Mouse (Mus musculus) R1 (cell line): ENCODE measurements at regions not wholly inside any gene's neighbourhood (a gene's known extent, or its start where the extent isn't known, plus 50 kb on each side); places are given as distances from the start of the nearest gene placed in this dataset.

ENCODE experiments used
- DNase-seq: peaks from one replicate; pipeline ENCODE4 v3.0.0-alpha.2; 2018; ENCODE audit warnings: low read depth, low spot score

DNA sequence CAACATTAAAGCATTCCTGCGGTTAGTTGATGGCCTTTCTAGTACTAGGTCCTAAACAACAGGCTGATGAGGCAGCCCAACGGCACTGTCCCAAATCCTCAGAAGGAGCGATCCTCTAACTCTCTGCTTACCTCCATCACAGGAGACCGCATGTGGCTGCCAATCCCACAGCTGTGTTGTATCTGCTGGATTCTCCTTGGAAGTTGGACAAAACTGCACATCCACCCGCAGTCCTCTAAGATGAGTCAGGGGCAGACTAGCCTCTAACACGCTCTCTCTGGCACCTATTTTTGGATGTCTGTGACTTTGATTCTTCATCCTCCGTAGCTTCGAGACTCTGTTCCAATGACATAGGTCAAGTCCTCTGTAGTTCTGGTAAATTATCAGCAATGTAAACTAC, 432.5 kb downstream of the Fgf9 start:
- DNase-seq = no peak

DNA sequence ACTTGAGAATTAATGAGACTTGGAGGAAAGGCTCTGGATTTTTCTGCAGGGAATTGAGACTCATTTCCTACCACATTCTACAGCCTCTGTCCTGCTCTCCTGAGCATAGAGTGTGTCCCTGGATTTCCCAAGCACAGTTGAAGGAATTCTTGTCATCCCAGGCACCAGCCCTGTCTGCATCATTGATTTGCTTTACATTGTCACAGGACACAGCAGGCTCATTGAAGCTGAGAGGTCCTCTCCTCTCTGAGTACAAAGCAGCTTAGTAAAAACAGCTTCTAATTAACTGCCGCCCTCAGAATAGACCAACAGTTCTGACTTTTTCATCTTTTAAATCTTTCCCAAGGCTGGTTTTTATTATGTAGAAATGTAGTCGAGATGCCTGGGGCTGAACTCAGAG, 429.7 kb downstream of the Fgf9 start:
- DNase-seq = no peak

DNA sequence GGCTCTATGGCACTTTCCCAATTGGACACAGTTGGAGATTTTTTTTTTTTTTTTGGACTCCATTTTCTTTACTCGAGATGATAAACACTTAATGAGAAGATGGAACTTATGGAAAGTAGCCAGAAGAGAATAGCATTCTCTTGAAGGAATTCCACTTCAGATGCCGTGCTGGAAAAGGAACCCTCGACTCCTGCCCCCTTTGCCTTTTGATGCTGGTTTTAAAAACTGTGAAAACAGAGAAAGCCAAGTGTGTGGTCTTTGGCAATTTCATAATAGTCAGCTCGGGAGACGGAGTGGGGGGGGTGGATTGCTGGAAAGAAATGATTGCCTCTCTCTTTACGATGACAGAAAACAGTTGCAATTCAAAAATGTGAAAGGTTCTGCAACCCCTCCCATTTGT, 429.2 kb downstream of the Fgf9 start:
- no peak for DNase-seq

DNA sequence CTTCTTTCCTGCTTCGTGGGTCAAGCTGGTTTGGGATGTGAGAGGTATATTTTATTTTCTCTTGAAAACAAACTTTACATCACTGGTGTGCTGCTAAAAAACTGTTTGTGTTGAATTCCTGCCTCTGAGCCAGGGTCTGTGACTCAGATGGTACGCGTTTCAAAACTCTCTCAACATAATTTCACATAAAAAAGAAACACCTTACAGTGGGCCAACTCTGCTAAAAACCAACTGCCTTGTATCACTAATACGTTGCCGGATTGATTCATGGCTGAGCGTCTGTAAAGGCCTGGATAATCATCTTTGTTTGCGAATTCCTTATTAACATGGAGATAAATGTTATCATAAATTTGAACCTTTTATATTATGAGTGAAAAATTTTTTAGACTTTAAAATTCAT, 428.7 kb downstream of the Fgf9 start:
- DNase-seq = no peak

DNA sequence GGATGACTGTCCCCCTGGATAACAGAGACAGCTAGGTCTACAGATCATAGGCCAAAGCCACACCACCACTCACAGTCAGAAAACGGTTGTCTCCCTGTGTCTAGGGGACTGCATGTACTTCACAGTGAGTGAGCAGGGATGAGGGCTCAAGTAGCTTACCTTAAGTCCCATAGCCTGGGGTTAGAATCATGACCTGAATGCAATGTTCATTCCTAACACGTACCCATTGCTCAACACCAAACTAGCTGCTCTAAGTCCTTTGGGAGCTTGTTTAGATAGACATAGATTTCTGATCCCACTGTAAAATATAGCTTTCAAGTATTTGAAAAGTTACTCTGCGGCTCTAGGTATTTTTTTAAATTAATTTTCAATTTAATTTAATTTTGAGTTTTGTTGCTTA, 426.6 kb downstream of the Fgf9 start:
- no peak for DNase-seq

DNA sequence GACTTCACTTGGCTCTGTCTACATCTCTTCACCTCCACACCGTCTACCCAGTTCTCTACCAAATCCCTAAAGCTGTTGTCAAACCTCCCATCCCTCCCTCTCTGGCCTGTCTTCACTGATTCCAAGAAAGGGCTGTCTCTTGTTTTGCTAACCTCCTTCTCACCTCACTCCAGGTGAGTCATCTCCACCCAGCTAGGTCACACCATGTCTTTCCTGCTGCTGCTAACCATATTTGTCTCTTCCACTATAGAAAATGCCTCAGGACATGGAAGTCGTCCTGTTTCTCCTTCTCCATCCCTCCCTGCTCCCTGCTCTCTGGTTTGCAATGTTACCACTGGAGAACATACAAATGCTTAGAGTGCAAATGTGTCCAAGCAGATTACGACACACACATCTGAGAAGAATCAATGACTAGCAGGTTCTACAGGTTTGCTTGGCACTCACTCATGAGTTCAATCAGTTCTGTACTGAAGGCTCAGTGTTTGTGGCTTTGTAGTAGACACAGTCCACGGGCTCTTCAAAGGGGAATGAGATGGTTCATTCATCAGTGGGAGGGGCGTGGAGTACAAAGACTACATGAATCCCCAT, 424.1 kb downstream of the Fgf9 start:
- no peak for DNase-seq

DNA sequence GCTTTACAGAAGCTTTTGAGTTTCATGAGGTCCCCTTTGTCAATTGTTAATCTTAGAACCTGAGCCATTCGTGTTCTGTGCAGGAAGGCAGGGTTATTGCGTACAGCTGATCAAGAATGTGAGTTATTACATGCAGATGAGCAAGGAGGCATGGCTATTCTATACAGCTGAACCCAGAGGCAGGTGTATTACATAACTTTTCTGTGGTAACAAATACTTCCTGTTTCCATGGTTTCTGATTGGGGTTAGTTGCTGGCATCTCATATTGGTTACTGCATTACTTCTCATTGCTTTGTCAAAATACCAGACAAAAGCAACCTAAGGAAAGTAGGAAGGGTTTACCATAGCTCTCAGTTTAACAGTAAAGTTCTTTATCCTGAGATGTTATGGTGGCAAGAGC, 421.8 kb downstream of the Fgf9 start:
- no peak for DNase-seq

DNA sequence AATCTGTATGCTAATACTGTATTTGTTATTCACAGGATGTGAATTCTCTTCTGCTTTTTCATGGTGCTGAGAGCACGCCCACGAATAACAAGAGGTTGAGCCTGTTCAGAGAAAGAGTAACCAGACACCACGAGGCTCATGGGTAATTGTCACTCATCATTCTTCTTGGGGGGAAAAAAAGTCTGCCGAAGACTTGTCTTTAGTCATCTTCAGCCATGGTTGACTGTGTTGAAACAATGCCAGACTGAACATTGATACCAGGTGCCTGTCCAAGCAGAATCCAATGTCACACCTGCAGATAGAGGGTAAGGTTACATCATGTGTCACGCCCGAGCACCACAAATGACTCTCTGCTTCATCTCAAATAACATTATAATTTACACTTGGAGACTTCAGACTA, 418.5 kb downstream of the Fgf9 start:
- no peak for DNase-seq

DNA sequence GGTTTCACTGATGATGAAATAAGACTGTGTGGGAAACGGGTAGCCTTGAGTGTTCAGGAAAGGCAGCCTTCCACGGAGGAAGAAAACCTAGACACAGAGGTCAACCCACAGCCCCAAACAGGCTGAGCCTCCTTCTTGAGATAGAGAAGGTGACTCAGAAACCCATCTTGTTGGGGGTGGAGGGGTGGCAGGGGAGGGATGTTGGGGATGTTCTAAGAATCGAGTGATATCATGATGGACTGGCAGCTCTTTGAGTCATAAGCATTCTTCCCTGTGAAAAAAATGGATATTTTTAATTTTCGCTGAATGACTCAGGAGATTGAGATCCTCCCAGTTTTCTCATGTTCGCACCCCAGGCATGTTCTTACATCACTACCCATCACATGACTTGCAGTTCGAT, 417.5 kb downstream of the Fgf9 start:
- DNase-seq = no peak

DNA sequence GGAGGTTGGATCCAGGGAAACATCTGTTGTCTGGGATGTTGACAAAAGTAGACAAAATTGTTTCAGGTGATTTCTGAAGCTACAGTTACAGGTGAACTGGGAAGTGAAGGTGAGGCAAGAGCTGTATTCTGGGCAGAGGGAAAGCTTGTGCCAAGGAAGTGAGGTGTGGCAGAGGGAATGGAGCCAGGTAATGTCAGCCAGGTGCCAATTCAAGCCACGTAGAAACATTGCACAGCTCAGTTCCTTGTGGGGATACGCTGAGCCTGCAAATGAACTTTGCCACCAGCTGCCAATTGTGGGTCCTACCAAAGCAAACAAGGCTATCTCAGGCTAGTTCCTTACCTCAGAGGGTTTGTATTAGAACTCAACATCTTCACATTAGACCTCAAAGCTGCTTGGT, 410.1 kb downstream of the Fgf9 start:
- DNase-seq = no peak

DNA sequence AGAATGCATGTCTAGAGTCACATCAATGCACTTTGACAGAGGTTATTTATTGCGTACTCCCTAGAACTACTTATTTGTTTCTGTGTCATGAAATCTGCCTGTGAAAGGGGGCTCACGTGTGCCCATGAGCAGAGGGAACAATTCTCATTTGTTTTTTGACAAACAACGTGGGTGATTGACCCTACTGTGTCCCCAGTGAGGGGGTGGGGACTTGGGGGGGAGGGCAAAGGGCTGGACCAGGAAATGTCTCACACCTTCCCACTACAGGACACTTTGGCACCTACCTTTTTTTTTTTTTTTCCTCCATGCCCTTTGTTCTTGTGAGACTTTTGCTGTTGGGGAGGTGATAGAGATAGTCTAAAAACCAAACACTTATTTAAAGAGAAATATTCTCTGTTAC, 400.3 kb downstream of the Fgf9 start:
- DNase-seq = no peak

DNA sequence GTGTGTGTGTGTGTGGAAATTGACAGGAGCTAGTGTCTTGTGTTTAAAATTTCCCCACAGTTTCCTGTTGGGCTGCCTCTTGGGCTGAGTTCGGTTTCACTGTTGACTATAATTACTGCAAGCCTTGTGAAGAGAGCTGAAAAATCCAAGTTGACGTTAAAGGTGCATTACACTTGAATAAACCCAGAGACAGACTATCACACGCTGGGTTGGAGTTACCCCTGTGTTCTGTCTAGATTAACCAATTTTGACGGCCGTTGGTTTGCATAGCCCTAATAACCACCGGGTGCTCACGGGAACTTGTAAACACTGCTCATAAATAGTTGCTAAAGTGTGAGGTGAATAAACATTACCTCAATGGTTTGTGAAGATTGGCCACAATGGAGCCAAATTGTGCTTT, 398.1 kb downstream of the Fgf9 start:
- DNase-seq = no peak

DNA sequence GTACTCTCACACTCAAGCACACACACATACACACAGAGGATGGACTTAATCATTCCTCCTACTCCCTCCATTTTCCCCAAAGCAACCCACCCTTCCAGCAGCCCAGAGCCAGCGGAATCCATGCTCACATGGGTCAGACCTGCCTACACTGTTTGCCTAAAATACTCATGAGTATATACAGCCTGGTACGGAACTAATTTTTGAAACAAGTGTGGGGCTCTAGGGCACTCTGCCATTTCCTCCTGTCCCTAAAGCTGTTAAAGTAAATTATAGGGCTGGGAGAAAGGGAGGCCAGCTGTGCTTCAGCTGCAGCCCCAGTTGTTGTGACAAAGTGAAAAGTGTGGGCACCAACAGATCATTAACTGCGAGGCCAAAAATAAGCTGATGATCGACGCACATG, 397.5 kb downstream of the Fgf9 start:
- no peak for DNase-seq

DNA sequence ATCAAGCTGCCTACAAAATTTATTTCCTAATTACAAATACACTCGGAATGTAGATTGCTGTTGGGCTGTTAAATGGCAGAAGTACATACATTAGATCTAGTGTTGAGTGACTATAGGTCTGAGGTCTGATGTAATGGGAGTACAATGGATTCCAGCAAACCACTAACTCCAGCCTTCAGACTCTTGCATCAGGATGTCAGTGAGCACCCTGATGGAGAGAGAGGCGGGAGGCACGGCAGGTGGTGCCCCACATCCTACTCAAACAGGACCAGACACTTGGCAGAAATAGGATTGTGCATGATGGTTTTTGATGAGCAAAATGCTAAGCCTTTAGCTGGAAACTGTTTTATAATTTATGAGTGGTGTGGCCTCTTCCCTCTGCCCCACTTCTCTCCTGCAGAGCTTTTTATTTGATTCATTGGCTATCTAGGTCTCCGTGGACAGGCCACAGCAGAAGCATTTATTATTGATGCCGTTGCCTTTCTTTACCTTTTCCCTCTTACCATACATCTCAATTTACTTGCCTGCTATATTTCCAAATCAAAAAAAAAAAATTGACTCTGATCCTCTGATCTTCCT, 376.5 kb downstream of the Fgf9 start:
- no peak for DNase-seq

DNA sequence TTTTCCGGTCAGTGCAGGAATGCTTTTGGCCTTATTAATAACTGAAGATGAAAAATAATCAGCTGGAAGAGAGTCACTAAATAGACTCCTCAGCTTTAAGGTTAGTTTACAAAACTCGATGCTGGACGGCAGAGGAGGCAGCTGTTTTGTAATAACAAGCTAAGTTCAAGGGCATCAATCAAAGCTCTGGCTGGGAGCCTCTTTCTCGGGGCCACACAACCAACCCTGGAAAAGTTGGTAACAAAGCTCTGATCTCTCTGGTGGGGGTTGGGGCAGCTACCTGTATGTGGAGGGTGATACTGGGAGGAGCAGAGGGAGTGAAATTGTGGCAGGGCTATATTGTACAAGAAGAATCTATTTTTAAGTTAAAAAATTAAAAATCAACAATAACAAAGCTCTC, 374.1 kb downstream of the Fgf9 start:
- no peak for DNase-seq

DNA sequence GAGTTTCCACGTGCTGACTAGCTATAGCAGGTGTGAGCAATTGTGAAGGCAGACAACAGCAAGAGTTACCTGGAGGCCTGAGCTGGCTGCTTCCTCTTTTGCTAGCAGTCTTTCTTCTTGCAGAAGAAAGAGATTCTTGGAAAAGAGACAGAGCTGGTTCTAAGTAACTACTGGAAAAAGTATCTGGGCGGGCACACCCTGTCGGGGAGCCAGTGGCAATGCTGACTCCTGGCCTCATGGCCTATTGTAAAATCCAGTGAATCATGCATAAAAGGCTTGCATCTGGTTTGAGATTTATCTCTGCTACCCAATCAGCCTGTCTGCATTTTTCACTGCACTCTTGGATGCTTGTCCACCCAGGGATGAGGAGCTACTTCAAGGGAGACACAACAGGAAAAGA, 372.2 kb downstream of the Fgf9 start:
- DNase-seq = no peak

DNA sequence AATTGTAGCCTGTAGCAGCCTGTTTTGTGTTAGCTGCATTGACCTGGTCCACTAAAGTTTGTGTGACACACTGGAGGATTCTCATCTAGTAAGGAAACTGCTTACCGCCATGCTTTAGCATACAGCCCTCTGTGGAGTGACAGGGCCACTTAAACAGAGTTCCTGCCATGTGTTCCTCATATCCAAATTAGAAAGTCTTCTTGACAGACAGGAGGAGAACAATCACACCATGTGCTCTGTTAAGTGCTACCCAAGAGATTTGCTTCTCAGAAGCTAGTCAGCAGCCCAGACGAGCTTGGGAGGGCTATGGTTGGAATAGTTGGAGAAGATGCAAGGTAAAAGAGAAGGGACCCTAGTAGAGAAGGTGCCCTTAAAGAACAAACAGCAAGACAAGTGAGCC, 369.6 kb downstream of the Fgf9 start:
- DNase-seq = no peak

DNA sequence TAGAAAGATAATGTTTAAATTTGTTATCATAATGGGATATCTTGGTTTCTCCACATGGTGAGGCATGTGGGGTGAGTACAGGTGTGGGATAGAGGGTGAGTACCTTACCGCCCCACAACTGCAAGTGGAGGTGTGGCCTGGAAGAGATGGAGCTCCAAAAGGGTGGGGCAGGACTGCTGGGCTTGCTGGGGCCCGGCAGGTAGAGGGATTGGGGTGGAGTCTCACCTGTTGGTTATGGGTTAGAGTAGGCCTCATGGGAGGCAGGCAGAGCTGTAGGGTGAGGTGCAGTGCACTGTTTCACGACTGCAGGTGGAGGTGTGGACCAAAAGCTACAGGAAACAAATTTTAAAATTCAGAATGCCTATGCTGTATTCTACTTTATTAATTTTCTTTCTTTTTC, 365.7 kb downstream of the Fgf9 start:
- no peak for DNase-seq

DNA sequence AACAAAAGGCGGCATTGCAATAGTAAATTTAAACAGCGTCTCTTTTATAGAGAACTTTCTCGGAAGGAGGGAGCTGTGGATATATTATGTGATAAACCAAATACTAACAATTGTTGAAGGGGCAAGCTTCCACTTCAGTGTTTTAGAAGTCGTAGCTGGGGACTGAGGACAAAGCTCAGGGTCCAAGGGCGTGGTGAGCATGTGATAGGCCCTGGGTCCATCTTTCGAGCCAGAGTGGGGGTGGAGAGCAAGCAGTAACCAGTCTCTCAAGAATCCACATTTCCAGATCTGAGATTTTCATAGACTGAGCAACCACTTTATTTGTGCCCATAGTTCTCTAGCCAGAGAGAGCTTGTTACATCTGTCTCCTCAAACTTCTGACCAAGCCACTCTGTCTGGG, 356.1 kb downstream of the Fgf9 start:
- DNase-seq = no peak

DNA sequence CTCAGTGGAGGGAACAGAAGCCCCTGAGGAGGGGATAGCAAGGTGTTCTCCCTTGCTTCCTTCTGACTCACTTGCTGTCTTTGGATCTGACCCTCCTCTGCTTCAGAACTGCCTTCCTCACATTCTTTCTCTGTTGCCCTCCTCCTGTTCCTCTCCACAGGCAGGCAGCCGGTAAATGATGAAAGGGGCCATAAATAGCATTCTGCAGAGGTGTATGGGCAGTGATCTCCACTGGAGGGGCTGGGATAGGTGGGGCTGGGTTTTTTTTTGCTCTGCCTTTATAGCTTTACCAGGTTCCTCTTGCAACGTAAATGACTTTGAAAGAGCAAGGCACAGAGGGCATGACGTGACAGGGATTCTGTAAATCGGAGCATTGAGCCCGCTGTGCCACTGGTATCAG, 351.6 kb downstream of the Fgf9 start:
- DNase-seq = no peak

DNA sequence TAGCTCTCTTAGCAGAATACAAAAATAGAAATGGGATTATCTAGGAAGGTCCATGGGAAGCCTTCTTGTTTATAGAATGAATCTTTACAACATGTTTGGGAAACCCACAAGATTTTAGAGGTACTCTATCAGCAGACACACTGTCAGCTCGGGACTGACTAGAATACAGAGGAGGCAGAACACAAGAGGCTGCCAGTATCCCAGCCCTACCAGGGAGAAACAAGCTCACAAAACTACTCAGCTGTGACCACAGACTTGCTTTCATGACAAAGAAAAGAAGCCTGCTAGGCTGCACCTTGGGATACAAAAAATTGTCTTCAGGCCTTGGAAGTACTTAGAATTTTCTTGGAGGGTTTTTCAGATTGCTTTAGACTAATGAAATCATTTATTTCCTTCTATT, 347.2 kb downstream of the Fgf9 start:
- no peak for DNase-seq

DNA sequence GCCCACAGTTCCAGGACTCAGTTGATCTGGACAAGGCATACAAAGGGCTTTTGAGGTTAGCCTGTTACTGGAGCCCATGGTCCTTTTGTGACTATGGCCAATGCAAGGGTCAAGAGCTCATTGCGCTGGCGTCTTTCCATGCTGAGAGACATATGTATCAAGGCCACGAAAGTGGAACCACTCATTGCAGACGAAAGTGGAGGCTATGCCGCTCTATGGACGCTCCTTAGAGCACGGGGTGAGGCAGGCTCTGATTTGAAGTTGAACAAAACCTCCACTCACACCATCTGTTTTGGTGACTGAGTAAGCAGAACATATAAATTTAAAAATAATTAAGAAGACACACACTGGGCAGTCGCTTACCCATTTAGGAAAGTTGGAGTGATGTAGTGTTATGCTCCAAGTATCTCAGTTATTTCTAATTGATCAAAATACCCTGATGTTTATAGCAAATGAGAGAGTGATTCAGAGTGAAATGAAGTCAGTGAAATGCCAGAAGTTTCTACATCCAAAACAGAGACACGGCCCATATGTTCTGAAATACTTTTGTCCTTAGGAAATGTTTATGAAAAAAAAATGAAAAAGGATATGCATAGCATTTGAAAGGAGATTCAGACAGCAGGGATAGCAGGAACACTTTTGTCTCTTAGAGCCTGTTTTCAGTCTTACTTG, 321.8 kb downstream of the Fgf9 start:
- no peak for DNase-seq

DNA sequence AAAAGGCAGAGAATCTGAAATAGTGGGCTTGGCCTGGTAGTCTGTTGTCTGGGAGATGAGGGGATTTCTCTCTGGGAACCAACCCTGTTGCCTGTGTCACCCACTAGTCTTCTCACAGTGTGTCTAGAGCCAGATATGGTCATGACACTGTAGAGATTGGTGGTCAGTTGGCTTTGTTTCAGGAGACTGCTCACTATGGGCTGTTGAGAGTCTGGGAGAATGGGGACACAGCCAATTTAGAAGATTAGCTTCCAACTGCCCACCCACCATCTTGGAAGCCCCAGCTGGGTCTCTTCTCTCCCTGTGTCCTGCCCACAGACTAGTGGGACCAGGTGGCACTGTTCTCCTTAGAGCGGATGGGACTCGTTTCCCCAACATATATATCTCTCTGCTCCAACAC, 320.4 kb downstream of the Fgf9 start:
- no peak for DNase-seq
